Mouse (Mus musculus): ENCODE measurements at regions not wholly inside any gene's neighbourhood (a gene's known extent, or its start where the extent isn't known, plus 50 kb on each side); places are given as distances from the start of the nearest gene placed in this dataset.
A peak's percentile ranks its signal among the peaks of the same experiment; 100 is the strongest.

- peak; percentile 71 to 83 for DNase-seq (ENCODE audit: low spot score in 2 of 2)
These were observed 374.2 kb upstream of the Fam49b start for GRCm38 (mm10) chr15:64434502-64434901.

DNA sequence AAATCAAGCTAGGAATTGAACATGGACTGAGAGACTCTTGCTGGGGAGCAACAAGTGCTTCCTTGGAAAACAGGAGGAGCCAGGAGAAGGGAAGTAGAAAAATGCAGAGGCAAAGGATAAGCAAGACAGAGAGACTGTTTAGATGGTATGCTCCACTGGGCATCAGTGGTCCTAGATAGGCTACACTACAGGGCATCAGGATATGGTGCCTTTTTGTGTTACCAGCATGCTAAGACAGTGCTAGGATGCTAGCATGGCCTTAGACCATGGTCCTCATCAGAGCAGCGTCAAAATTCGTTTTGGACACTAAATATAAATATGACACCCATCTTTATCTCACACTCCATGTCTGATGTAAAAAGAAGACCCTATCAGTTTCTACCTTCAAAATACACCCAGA is 374.6 kb upstream of the Fam49b start:
- DNase-seq (ENCODE audit: low spot score in 2 of 2): no peak

DNA sequence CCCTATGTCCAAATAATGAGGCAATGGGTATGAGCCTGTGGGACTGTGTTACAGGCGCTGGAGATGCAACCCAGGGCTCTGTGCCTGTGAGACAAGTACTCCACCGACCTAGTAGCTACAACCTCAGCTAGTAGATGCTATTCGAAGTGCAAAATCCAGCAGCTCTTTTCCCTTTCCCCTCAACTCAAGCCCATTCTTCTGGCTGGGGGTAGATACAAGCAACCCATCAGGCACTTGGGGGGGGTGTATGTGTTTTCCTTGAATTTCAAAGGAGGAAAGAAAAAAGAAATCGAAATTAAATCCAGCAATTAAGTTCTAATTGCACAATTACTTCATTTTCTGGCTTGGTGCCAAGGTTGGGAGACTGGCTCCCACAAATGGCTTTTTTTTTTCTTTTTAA is 372.4 kb upstream of the Gm21798 start:
- DNase-seq (ENCODE audit: low spot score in 2 of 2): no peak

DNA sequence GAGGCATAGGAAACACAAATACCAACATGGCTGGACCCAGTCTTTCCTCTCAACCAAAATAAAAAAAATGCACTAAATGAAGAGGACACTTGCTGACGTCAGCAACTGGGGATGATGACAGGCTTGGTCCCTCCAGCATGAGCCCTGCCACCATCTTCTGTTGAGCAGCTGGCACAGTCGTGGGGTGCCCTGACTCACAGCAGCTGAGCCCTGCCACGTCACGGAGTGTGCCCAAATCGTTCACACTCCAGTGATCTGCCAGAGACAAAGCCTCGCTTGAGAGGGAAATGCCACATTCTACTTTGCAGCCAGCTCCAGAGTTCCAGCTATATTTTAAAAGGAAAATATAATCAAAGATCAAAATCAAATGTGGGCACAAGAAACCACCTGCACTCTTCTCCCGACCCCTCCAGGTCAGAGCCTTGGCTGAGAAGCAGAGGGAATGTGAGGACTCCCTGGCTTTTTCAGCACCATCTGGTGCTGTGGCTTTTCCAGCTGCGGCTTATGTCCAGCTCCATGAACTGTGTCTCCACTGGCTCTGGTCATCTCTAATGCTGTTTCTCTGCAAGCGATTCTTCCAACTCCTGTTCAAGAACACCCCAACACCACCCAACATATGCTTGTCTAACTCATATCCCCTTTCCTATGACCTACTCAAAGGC is 371.0 kb upstream of the Gm21798 start:
- DNase-seq (ENCODE audit: low spot score in 2 of 2): peak; percentile 28 to 32

DNA sequence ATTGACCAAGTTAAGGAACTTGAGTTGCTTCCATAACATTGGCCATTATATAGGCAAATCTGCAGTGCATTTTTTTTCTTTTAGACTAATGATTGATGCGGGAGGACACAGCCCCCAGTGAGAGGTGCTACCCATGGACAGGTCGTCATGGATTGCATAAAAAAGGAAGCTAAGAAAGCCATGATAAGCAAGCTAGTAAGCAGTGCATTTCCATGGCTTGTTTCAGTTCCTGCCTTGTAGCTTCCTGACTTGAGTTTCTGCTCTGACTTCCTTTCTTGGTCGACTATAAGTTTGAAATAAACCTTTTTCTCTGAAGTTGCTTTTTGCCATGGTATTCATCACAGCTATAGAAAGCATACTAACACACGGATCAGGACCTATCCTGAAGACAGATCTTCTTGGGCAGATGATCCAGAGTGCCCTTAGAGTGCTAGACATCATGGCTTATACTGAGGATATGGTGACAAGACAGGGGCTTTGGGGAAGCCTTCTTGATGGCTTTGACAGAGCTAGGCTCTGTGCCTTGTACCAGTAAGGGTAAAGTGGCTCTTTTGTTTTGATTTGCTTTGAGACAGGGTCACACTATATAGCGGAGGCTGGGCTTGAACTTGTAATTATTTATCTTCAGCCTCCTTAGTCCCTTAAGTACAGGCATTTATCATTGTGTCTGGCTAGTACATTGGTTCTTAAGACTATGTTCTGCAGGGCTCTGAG is 370.1 kb upstream of the Gm21798 start:
- no peak for DNase-seq (ENCODE audit: low spot score in 2 of 2)

DNA sequence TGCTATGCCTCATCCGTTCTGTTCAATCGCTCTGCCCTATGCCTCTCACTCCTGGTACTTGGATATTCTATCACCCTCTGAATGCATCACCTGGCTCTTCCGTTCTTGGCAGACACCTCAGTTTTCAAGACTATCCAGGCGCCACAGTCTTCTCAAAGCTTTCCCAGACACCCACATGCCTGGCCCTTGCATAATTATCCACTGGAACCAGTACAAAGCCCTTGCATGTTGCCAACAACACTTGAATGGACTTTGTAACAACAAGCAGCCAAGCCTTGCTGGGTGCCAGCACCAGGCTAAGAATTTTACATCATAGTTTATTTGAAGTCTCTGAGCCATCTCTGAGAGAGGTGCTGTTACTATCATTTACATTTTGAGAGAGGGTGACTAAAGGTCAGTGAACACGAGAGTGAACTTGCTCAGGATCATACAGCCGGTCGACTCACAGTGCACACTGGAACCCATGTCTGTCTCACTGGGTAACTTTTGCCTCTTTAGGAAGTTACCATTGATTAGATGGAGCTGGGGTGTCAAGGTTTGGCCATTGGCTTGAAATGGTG is 368.8 kb upstream of the Gm21798 start:
- DNase-seq (ENCODE audit: low spot score in 2 of 2): peak; percentile 62 to 65

GRCm38 (mm10) chr15:64470743-64471142 is 346.8 kb upstream of the Gm21798 start:
- no peak for DNase-seq (ENCODE audit: low spot score in 2 of 2)

DNA sequence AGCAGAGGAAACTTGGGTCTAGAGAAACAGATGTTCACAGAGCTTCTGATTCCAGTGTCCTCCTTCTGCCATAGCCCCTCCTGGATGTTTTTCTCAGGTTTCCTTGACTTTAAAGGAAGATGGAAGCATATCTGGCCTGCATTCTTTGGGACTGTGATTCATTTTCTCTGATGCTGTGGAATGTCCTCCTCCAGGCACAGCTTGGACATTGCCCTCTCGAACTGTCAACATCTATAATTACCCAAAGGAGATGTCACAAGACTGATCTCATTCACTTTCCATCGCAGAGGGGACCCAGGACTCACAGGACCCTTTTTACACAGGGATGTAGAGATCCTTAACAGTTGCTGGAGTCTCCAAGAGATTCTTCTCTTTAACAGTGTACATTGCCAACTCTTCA is 345.9 kb upstream of the Gm21798 start:
- no peak for DNase-seq (ENCODE audit: low spot score in 2 of 2)

GRCm38 (mm10) chr15:64474236-64474635 is 343.3 kb upstream of the Gm21798 start:
- no peak for DNase-seq (ENCODE audit: low spot score in 2 of 2)

DNA sequence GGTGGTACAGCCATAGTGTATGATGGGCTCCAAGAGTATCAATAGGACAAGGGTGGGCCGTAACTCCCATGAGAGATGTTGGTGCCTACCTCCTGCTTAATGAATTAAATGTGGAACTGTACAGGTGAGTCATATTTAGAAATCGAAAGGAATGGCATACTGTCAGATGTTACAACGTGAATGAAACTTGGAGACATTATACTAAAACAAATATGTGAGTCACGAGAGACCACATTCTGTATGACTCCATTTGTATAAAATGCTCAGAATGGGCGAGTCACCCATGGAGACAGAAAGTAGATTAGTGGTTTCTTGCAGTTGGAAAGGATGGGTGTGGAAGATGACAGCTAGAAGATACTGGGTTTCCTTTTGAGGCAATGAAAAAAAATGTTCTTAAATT is 340.4 kb upstream of the Gm21798 start:
- DNase-seq (ENCODE audit: low spot score in 2 of 2): no peak

DNA sequence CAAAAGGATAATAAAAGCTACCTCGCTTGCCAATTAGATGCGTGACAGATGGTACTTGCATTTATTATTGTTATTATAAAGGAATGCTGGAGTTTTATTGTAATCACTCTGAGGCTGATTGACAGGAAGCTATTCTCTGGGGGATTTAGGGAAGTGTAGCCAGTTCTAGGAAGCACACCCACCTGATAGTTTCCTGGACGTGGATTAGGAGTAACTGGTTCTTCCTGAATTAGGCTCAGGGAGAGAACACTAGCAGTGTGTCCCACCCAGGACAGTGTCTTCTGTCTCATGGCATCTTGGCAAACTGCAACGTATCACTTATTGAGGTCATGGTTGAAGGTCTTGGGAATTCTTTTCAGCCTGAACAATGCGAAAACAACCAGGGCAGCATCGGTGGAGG is 336.9 kb upstream of the Gm21798 start:
- DNase-seq (ENCODE audit: low spot score in 2 of 2): no peak

- no peak for DNase-seq (ENCODE audit: low spot score in 2 of 2)
These were observed 336.3 kb upstream of the Gm21798 start for GRCm38 (mm10) chr15:64481226-64481625.

DNA sequence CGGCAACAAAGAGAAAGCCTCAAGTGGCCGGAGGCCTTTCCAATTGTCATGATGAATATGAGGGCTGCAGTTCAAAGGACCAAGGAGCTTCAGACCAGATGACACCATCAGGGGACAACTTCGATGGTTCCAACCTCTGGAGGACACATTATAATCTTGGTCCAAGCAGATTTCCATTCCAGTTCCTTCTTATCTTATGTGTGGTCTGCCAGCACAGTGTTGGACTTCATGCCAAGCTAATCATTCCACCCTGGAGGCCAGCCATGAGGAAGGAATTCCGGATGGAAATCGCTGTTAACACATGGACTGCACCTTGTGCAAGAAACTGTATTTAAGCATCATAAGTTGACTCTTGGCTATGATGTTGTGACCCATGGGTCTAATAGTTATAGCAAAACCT is 334.5 kb upstream of the Gm21798 start:
- DNase-seq (ENCODE audit: low spot score in 2 of 2): no peak

DNA sequence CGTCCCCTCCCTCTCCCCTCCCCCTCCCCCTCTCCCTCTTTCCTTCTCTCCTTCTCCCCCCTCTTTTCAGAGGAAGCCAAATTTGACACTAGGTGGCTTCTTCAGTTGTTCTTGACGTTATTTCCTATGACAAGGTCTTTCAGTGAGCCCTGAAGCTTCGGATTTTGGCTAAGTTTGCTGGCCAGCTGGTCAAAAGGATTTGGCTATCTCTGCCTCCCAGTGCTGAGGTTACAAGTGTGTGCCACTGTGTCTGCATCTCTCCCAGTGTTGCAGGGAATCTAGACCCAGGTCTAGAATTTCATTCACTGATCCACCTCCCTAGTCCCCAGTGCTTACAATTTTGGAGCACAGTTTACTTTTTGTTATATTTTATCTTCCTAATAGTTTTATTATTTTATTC is 329.7 kb upstream of the Gm21798 start:
- DNase-seq (ENCODE audit: low spot score in 2 of 2): no peak

DNA sequence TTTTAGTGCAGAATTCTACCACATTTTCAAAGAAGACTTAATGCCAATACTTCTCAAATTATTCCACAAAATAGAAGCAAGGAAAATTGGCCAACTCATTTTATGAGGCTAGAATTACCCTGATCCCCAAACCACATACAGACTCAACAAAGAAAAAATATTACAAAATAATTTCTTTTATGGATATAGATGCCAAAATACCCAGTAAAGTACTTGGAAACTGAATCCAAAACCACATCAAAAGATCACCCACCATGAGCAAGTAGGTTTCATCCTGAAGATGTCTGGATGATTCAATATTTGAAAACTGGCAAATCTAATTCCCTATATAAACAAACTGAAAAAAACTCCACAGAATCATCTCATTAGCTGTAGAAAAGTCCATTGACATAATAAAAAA is 316.7 kb upstream of the Gm21798 start:
- no peak for DNase-seq (ENCODE audit: low spot score in 2 of 2)

DNA sequence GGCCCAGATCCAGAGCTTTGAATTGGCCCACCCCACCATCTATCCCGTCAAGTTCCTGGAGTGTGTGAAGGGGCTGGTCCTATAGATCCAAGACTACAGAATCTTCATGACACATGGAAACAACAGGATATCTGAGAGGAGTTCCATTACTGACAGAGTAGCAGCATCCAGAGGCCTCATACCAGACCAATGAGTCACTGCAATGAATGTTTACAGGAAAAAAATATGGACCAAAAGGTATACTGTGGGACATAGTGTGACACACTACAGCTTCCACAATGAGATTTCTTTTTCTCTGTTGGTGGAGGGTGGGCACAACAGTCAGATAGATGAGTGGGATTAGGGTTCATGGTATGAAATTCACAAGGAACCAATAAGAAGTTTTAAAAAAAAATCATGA is 316.0 kb upstream of the Gm21798 start:
- DNase-seq (ENCODE audit: low spot score in 2 of 2): no peak

GRCm38 (mm10) chr15:64504751-64505150 is 312.7 kb upstream of the Gm21798 start:
- DNase-seq (ENCODE audit: low spot score in 2 of 2): no peak

DNA sequence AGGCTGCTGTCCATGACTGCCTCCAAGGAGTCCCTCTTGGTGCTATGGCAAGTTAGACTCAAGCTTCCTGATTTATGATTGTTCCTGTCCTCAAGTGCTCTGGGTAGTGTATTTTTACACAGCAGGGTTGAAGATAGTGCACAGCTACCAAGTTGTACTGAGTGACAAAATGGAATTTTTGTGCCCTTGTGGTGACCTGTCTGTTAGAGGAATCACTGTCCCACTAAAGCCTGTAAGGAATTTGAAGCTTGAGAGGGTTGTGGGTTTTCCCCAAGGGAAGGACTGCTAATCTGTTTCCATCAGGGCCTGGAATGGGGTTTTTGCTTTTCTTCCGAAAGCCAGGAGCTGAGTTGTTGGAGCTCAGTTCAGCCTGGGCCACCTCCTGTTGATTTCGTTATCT is 306.8 kb upstream of the Gm21798 start:
- no peak for DNase-seq (ENCODE audit: low spot score in 2 of 2)

DNA sequence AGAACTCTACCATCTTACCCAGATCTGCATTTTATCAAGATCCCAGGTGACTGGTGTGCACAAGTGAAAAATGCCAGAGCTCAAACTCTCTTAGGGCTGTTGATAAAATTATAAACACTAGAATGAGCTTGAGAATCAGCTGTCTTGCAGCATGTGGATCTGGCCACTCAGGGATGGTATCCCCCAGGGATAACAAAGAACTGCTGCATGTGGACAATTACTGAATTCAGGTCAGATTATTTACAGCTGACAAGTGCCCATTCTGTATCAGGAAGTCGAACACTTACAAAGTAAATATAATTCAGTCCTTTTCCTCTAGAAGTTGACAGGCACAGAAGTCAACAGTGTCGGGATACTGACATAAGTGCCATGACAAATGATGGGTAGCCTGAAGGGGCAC is 306.3 kb upstream of the Gm21798 start:
- no peak for DNase-seq (ENCODE audit: low spot score in 2 of 2)

GRCm38 (mm10) chr15:64512615-64513014 is 304.9 kb upstream of the Gm21798 start:
- DNase-seq (ENCODE audit: low spot score in 2 of 2): no peak

GRCm38 (mm10) chr15:64513501-64514097 is 303.9 kb upstream of the Gm21798 start:
- no peak for DNase-seq (ENCODE audit: low spot score in 2 of 2)

DNA sequence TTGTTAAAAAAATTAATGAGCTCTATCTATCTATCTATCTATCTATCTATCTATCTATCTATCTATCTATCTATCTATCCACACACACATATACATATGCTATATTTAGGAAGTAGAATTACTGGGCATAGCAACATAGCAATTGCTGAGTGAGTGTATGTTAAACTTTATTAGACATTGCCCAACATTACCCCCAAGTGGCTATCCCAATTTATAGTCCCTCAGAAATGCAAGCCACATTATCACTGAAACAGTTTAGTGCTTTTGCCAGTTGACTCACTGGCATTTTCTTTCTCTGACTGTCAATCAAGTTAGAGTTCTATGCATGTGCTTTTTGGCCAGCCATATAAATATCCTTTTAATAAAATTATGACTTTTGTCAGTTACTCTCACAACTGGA is 302.3 kb upstream of the Gm21798 start:
- no peak for DNase-seq (ENCODE audit: low spot score in 2 of 2)

GRCm38 (mm10) chr15:64519207-64519628 is 298.3 kb upstream of the Gm21798 start:
- no peak for DNase-seq (ENCODE audit: low spot score in 2 of 2)

Measured in right cerebral cortex, postnatal 36 days (tissue).